Mouse (Mus musculus) heart, postnatal 14 days (tissue): Measurements from ENCODE around the gene Fam207a. TPM values are rescaled to one million over a fixed set of nuclear protein-coding genes. Genes with fewer than 3 reads are reported as not detected.

Source experiments
- DNase-seq, 2 experiments: peaks; one replicate each; pipeline ENCODE4 v3.0.0; 2021 to 2022
- intact Hi-C: fragments of 180-260 bp; cut with DNase I; formaldehyde crosslinking; loops from one replicate; pipeline ENCODE4 v1.15.1; 2025
- total RNA-seq, 2 experiments: library from RNA; stranded (reverse); gene quantifications; 2 replicates each; pipeline ENCODE4 v1.2.3; 2021

Gene Fam207a
- total RNA-seq, 2 experiments from 2014 or later = 9.6 TPM

- DNase-seq = no peak
- intact Hi-C loops = no loop called here
These were observed 54.4 kb downstream of the Fam207a start for GRCm38 (mm10) chr10:77461161-77461560.

- no peak for DNase-seq
- intact Hi-C loops = no loop called here
These were observed 57.9 kb downstream of the Fam207a start for GRCm38 (mm10) chr10:77457701-77458100.

GRCm38 (mm10) chr10:77456507-77456906 lies 59.1 kb downstream of the Fam207a start:
- intact Hi-C loops = no loop called here
- DNase-seq = peak; percentile 53 to 60

DNA sequence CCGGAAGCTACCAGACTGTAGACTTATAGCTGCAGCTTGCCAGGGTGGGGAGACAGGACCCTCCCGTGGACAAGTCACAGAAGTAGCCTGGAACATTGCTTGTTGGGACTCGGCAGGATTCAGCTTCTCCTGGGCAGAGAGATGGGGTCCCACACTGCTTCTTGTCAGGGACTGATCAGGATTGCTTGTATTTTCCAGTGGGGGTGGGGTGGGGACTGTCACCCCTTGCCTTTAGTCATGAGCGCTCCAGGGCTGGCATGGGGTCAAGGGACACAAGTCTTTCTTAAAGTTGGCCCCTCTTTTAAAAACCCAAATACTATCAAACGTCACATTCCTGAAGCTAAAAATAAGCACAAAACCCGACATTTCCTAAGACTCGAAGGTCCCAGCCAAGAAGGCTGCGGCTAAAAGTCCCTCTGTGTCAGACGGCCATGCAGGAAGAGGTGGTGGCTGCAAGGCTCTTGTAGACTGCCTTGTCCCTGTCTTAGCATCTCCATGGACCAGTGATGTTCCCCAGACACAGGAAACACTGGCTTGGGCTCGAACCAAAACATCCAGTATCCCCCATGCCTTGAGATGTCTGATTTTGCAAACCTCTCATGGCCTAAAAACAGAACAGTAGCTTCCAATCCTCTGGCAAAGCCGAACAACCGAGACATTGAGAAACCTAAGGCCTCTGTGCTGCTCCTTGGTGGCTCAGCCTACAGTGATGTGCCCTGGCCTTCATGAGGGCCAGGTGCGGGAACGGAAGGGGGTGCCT lies 60.2 kb downstream of the Fam207a start:
- intact Hi-C loops = no loop called here
- peak in 1 of 2 experiments; percentile 41 for DNase-seq

DNA sequence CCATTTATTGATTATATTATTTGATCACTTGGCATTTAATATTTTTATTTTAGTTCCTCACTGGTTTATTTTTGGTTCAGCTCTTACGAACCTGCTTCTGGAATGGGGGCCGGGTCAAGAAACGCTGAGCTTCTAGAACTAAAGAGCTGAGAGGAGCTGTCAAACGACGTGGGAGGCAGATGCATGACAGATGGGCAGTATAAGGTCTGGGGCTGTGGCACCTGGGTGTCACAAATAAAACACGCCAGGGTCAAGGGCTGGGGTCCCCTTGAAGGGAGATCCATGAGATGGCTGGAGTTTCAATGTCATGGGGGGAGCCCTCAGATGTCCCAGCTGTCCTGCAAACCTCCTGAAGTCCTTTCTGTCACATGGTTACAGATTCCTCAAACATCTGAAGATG lies 60.8 kb downstream of the Fam207a start:
- no peak for DNase-seq

GRCm38 (mm10) chr10:77451822-77452221 lies 63.8 kb downstream of the Fam207a start:
- intact Hi-C loops = no loop called here
- no peak for DNase-seq

More for the DNA sequence above, 60.8 kb downstream of the Fam207a start:
- intact Hi-C loops = no loop called here

DNA sequence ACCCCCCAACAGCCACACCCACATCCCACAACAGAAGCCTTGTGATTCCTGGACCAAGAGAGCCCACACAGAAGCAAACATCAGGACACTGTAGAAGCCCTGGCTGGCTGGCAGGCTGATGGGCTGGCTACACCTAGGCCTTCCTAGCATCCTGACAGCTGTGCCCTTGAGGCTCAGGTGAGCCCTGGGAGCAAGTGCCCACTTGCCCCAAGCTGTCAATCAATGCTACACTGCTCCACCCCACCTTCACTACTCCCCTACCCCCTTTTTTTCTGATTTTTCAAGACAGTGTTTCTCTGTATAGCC lies 65.5 kb downstream of the Fam207a start:
- no peak for DNase-seq
- intact Hi-C loops = no loop called here

DNA sequence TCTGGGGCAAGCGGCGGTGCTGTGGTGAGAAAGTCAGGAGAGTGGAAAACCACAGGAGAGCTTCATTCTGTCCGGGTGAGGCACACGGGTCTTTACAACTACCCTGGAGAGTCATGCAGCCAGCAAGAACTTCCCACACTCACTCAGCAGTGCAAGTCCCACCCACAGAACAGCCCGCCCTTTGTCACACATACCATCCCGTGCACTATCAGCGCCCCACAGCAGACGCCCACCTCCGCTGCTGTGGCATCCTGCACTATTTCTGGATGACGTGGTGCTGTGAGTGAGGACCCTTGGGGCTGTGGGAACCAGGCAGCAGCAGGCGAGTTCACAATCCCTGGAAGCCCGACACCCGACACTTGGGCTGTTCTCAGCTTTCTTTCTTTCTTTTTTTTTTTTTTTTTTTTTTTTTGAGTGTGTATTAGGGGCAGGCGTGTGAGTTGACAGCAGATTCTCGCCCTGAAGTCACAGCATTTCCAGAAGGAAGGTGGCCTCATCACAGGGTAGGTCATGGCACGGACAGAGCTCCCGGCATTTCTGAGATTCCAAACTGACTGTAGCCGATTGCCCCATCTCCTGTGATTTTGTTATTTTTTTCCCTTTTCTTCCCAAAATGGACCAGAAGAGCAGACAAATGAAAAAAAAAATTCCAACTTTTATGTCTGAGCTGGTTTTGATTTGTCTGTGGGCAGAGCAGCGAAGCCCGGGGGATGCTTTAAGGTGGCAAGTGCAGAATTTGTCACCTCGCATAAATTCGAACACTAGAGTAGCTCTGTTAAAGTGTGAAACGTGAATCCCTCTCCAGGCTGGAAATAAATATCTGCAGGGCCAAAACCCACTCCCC lies 66.0 kb downstream of the Fam207a start:
- DNase-seq = peak; percentile 40 to 46
- intact Hi-C loops = no loop called here

DNA sequence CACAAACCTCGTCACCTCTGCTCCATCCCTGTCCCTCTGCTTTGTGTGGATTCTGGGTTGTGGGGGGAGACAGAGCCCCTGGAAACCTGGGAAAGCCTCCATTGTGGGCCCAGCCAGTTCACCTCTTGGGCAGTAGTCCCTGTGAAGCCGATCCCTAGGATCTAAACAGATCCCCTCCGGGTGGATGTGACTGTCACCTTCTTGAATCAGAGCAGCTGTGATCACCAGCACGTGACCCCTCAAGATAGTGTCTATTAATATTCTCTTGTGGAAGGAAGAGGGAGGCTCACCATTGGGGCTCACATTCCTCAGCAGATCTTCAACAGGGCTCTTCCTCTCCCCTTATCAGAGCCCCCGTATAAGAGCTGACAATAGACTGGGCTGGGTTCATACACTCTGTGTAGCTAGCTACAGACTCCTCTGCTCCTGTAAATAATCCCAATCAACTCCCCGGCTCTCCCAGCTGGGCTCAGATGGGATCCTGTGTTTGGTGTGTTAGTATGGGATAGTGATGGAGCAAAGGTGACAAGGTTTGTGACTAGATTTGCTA lies 66.8 kb downstream of the Fam207a start:
- DNase-seq = no peak
- intact Hi-C loops = no loop called here

- DNase-seq = no peak
- intact Hi-C loops = no loop called here
These were observed 67.4 kb downstream of the Fam207a start for GRCm38 (mm10) chr10:77448209-77448608.

DNA sequence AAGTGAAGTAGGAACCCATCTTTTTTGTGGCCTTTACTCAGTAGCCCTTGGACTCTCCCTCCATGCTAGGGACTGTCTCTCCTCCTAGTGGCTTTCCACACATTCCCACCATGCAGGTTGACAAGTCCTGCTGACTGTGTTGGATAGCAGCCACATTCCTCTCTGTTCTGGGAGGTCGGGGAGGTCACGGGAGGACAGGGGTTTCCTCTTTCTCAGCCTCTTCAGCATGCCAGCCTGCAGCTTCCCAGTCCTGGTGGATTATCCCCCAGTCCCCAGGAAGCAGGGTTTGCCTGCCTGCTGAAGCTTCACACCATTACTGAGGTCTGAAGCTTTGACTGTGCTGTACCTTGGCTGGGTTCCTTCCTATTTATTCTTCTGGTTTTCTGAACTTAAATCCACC lies 67.8 kb downstream of the Fam207a start:
- intact Hi-C loops = no loop called here
- peak in 1 of 2 experiments; percentile 65 for DNase-seq

GRCm38 (mm10) chr10:77442250-77442649 lies 73.3 kb downstream of the Fam207a start:
- intact Hi-C loops = no loop called here
- DNase-seq = no peak

DNA sequence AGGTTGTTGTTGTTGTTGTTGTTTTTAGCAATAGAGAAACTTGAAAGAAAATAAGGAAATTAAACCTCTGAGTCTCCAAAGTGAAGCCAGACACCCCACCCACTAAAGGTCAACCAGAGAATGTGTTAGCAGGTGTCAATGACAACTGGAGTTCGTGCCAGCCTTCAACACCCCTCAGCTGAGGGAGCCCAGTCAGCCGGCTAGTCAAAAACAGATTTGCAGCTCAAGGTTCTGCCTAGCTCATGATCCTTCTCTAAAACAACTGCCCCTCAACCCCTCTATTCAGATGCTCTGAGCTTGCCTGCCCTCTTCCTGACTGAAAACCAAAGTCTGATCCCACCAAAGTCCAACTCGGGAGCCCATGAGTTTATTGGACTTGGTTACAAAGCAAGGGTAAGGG lies 73.8 kb downstream of the Fam207a start:
- DNase-seq = peak; percentile 29 to 54
- intact Hi-C loops = no loop called here

DNA sequence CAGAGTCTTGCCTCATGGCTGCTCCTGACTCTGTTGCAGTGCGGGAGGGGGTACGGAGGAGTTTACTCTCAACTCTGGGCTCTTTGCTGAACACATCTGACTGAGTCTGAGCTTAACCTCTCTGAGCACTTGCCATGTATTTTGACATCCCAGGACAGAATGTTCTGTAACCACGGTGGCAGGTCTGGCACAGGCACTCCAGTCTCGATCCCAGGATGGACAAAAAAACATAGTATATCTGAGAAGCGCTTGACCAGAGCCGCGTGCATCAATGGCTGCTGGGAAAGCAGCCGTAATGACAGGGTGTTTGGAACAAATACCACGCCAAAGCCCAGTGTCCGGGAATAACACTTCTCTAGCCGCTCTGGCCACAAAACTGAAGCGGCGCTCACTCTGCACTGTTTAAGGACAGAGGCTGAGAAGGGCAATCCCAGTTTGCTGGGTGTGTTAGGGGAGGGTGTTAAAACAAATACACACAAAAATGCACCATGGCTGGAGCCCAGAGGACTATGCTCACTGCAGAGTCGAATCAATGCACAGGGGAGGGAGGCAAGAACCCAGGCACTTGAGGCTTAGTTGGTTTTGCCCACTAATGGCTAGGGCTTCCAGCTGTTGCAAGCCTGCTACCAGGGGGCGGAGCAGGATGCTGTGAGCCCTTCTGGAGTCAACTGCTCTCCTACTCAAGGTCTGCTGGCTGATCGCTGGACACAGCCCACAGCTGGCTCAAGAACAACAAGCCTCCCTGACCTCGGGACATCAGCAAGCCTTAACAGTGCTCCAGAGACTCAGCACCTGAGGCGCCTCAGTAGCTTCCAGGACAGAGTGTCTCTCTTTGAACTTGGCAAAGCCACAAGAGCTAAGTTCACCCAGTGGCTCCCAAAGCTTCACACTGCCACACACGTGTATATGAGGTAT lies 74.5 kb downstream of the Fam207a start:
- intact Hi-C loops = no loop called here
- DNase-seq = peak; percentile 68 to 69

GRCm38 (mm10) chr10:77440286-77440685 lies 75.3 kb downstream of the Fam207a start:
- intact Hi-C loops = no loop called here
- peak in 1 of 2 experiments; percentile 19 for DNase-seq

- intact Hi-C loops = no loop called here
- DNase-seq = no peak
These were observed 76.6 kb downstream of the Fam207a start for GRCm38 (mm10) chr10:77439026-77439425.

DNA sequence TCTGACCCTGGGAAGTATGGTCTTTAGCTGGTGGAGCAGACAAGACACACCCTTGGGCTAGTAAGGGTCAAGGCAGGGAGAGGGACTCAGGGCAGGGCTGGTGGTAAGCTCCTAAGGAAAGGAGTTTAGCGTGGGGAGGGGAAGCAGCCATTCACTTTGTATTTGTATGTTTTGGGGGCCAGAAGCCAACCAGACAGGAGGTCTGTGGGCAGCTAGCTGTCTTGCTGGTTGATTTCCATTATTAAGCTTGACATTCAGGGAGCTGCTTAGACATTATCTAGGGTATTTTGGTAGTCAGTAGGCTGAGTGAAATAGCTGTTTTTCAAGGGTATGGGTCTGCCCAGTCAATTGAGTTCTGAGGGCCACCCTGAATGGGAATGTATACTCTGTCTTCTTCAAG lies 77.6 kb downstream of the Fam207a start:
- no peak for DNase-seq
- intact Hi-C loops = no loop called here
